Mouse (Mus musculus) cerebellum, adult 2 months (tissue): ENCODE results near the gene Slc26a10.

Experiments used
- CTCF ChIP-seq: fragments of 200-500 bp; IDR thresholded peaks from 2 replicates; pipeline ENCODE4 v1.5.1; 2011; ENCODE audit warnings: low read depth, mild to moderate bottlenecking, control low read depth, low read length, moderate library complexity, borderline replicate concordance; ENCODE audit not compliant: insufficient read depth
- POLR2A ChIP-seq: fragments of 200-500 bp; IDR thresholded peaks from 2 replicates; pipeline ENCODE4 v1.6.1; 2011; ENCODE audit warnings: low read length, control low read depth, borderline replicate concordance; ENCODE audit not compliant: insufficient read depth

- TF ChIP-seq CTCF (peak; percentile 44; the same call in 1 of the 2 replicates), POLR2A (no peak)
Measured at GRCm38 (mm10) chr10:127226318-127226895, 46.0 kb upstream of the Slc26a10 start.
